Mouse (Mus musculus): ENCODE results near the gene Cdnf. TPM values are rescaled to one million over a fixed set of nuclear protein-coding genes. Genes with fewer than 3 reads are reported as not detected.

The Cdnf gene
- 0.17 and 0.43 TPM in 2 replicates for polyA plus RNA-seq (2012; rRNA removed)

- Histone ChIP-seq H3K27me3 (ENCODE audit: control insufficient read depth, insufficient read depth, low read length) (no peaks in the 10 kb centered on the region), H3K4me1 (replicated peaks; ENCODE audit: control insufficient read depth, insufficient read depth, low read length) (no peaks in the 10 kb centered on the region; the same call in 1 of the 2 replicates), H3K27ac (ENCODE audit: control insufficient read depth, insufficient read depth, low read length) (peak within 1 kb of the TSS; percentile 64), H3K36me3 (ENCODE audit: control insufficient read depth, insufficient read depth, low read length) (peaks cover 16% of the 10 kb centered on the region), H3K4me3 (ENCODE audit: control insufficient read depth, insufficient read depth, low read length) (peak within 1 kb of the TSS; percentile 72)
- no peak; the same call in none of the 2 replicates for TF ChIP-seq CTCF (IDR thresholded peaks at IDR 0.05; ENCODE audit: borderline replicate concordance, control insufficient read depth, extremely low read depth, insufficient read depth, low read length, poor library complexity)
- peak; percentile 93 for TF ChIP-seq POLR2A (IDR thresholded peaks at IDR 0.05; ENCODE audit: control insufficient read depth, extremely low read depth, insufficient read depth, low read length, poor library complexity)
- peak; percentile 95 for DNase-seq
- under 1% methylated on average over 60 of the region's 60 CpGs for WGBS
These were observed at the start of gene Cdnf, which contains the start of the genes Gm45902 and Hspa14 for GRCm38 (mm10) chr2:3512552-3513454. Gene Cdnf (plus strand): TSS chr2:3513030. Gene Gm45902 (minus strand): TSS chr2:3512790. Gene Hspa14 (minus strand): TSS chr2:3512814.

DNA sequence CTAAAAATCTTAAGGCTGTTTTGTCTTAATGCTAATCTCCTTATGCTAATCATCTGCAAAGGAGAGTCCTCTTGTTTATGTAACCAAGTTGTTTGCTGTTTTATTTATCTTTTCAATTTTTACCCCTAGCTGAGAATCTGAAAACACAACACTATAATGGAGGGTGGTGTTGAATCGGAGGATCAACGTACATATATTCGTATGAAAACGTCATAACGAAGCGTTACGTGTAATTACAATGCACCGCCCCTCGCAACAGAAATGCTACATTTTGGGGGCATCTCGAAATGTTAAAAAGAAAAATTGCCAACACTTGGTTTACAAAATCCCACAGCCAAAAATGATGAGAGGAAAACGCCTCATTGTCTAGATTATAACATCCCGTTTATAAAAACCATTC is 38.9 kb upstream of the Cdnf start:
- Histone ChIP-seq H3K36me3 (ENCODE audit: control insufficient read depth, insufficient read depth, low read length) (no peaks in the 10 kb centered on the region; the same call in 1 of the 2 replicates), H3K4me3 (ENCODE audit: control insufficient read depth, insufficient read depth, low read length) (peak overlapping the region; percentile 78; the same call in 1 of the 2 replicates), H3K27me3 (ENCODE audit: control insufficient read depth, insufficient read depth, low read length) (no peaks in the 10 kb centered on the region), H3K4me1 (replicated peaks; ENCODE audit: control insufficient read depth, insufficient read depth, low read length) (peaks cover 5% of the 10 kb centered on the region), H3K27ac (ENCODE audit: control insufficient read depth, insufficient read depth, low read length) (no peak overlapping the region)
- WGBS: 3% methylated on average over 12 of the region's 12 CpGs
- TF ChIP-seq POLR2A (IDR thresholded peaks at IDR 0.05; ENCODE audit: control insufficient read depth, extremely low read depth, insufficient read depth, low read length, poor library complexity) (no peak), CTCF (IDR thresholded peaks at IDR 0.05; ENCODE audit: borderline replicate concordance, control insufficient read depth, extremely low read depth, insufficient read depth, low read length, poor library complexity) (no peak)
- DNase-seq: no peak

DNA sequence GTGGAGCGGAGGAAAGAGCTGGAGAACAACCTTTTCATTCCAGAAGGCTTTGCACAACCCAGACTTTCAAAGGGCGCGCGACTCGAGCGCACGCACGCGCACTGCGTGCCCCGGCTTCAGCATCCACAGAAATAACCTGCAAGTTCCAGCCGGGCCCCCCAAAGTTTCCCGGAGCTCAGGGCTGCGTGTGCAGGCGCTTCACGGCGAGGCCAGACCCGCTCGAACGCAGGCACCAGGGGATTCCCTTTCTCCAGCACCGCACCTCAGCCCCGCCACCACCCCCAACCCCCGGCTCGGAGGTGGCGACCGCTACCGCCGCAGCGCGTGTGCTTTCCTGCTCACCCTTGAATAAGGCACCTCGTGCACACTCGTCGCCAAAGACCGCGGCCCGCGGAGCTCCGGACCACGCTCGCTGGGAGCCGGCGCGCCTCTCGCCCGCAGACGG is 38.4 kb upstream of the Cdnf start:
- WGBS: 0% methylated on average over 46 of the region's 46 CpGs
- Histone ChIP-seq H3K36me3 (ENCODE audit: control insufficient read depth, insufficient read depth, low read length) (no peaks in the 10 kb centered on the region; the same call in 1 of the 2 replicates), H3K27me3 (ENCODE audit: control insufficient read depth, insufficient read depth, low read length) (no peaks in the 10 kb centered on the region), H3K4me1 (replicated peaks; ENCODE audit: control insufficient read depth, insufficient read depth, low read length) (peaks cover 5% of the 10 kb centered on the region), H3K4me3 (ENCODE audit: control insufficient read depth, insufficient read depth, low read length) (peak overlapping the region; percentile 78), H3K27ac (ENCODE audit: control insufficient read depth, insufficient read depth, low read length) (no peak overlapping the region)
- TF ChIP-seq POLR2A (IDR thresholded peaks at IDR 0.05; ENCODE audit: control insufficient read depth, extremely low read depth, insufficient read depth, low read length, poor library complexity) (no peak), CTCF (IDR thresholded peaks at IDR 0.05; ENCODE audit: borderline replicate concordance, control insufficient read depth, extremely low read depth, insufficient read depth, low read length, poor library complexity) (no peak)
- peak; percentile 62 for DNase-seq

DNA sequence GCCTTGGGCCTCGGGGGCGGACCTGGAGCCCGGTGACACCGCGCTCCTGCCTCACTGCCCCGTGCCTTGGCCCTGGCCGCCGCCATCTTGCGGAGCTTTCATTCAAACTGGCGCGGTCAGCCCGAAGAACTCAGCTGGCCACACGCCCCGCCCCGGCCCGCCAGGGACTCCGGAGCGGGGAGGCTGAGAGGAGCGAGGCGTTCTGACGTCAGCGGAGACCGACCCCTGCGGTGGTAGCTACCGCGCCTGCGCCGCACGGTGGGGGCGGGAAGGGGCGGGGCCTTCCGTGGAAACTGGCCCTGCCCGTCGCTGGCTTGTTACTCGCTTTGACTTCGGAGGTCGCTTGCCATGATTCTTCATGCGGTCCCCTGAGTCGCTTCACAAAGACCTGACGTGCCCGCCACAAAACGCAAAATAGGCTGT is 38.0 kb upstream of the Cdnf start, which contains the start of gene Suv39h2:
Gene Suv39h2 (minus strand): TSS at position 171 of the 423 bp plus-strand sequence.
- peaks cover 5% of the 10 kb centered on the region for H3K4me1 ChIP-seq (replicated peaks; ENCODE audit: control insufficient read depth, insufficient read depth, low read length)
- WGBS: 1% methylated on average over 42 of the region's 42 CpGs
- H3K27ac ChIP-seq (ENCODE audit: control insufficient read depth, insufficient read depth, low read length): 0 out of 2 replicates have a peak within 1 kb of the TSS, but pooled peaks have one; percentile 6
- peak; percentile 98 for DNase-seq
- peak within 1 kb of the TSS; percentile 78 for H3K4me3 ChIP-seq (ENCODE audit: control insufficient read depth, insufficient read depth, low read length)
- no peaks in the 10 kb centered on the region for H3K36me3 ChIP-seq (ENCODE audit: control insufficient read depth, insufficient read depth, low read length)
- TF ChIP-seq CTCF (IDR thresholded peaks at IDR 0.05; ENCODE audit: borderline replicate concordance, control insufficient read depth, extremely low read depth, insufficient read depth, low read length, poor library complexity) (no peak), POLR2A (IDR thresholded peaks at IDR 0.05; ENCODE audit: control insufficient read depth, extremely low read depth, insufficient read depth, low read length, poor library complexity) (no peak)
- H3K27me3 ChIP-seq (ENCODE audit: control insufficient read depth, insufficient read depth, low read length): no peaks in the 10 kb centered on the region

DNA sequence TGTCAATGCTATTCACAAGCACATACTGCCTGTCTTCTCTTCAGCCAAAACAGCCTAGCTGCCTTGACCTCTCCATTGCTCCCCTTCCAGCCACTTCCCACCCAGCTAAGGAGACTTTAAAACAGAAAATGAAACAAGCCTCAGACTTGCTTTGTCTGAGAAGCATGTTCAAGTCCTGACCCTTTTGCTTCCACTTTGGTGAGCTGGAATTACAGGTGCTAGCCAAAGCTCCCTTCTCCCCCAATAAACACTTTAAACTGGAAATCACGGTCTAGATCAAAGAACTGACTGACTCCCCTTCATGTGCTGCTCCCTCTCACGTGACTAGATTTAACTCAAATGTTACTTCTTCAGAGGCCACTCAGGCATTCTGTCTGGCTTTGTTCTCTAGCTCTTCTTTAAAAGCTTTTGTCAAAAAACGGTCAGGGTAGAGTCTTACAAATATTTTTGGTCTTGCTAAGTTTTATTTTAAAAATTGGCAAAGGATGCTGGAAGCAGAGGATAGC is 37.0 kb upstream of the Cdnf start:
- no peak for DNase-seq
- no peak for TF ChIP-seq POLR2A (IDR thresholded peaks at IDR 0.05; ENCODE audit: control insufficient read depth, extremely low read depth, insufficient read depth, low read length, poor library complexity)
- no peak for TF ChIP-seq CTCF (IDR thresholded peaks at IDR 0.05; ENCODE audit: borderline replicate concordance, control insufficient read depth, extremely low read depth, insufficient read depth, low read length, poor library complexity)
- H3K4me3 ChIP-seq (ENCODE audit: control insufficient read depth, insufficient read depth, low read length): no peak overlapping the region
- peaks cover 5% of the 10 kb centered on the region for H3K4me1 ChIP-seq (replicated peaks; ENCODE audit: control insufficient read depth, insufficient read depth, low read length)
- no peaks in the 10 kb centered on the region for H3K27me3 ChIP-seq (ENCODE audit: control insufficient read depth, insufficient read depth, low read length)
- H3K27ac ChIP-seq (ENCODE audit: control insufficient read depth, insufficient read depth, low read length): no peak overlapping the region
- no peaks in the 10 kb centered on the region for H3K36me3 ChIP-seq (ENCODE audit: control insufficient read depth, insufficient read depth, low read length)
- WGBS: 48% methylated on average over 3 of the region's 3 CpGs

- no peak overlapping the region for H3K4me3 ChIP-seq (ENCODE audit: control insufficient read depth, insufficient read depth, low read length)
- H3K36me3 ChIP-seq (ENCODE audit: control insufficient read depth, insufficient read depth, low read length): no peaks in the 10 kb centered on the region
- H3K27me3 ChIP-seq (ENCODE audit: control insufficient read depth, insufficient read depth, low read length): no peaks in the 10 kb centered on the region
- no peak for DNase-seq
- whole genome bisulfite sequencing: 79% methylated on average over 3 of the region's 3 CpGs
- TF ChIP-seq CTCF (IDR thresholded peaks at IDR 0.05; ENCODE audit: borderline replicate concordance, control insufficient read depth, extremely low read depth, insufficient read depth, low read length, poor library complexity): no peak
- no peak for TF ChIP-seq POLR2A (IDR thresholded peaks at IDR 0.05; ENCODE audit: control insufficient read depth, extremely low read depth, insufficient read depth, low read length, poor library complexity)
- H3K27ac ChIP-seq (ENCODE audit: control insufficient read depth, insufficient read depth, low read length): no peak overlapping the region
- peaks cover 3% of the 10 kb centered on the region for H3K4me1 ChIP-seq (replicated peaks; ENCODE audit: control insufficient read depth, insufficient read depth, low read length)
These were observed 32.6 kb upstream of the Cdnf start for GRCm38 (mm10) chr2:3480239-3480638.

Measured in thymus, adult 2 months (tissue).